Mouse (Mus musculus) small intestine, adult 2 months (tissue): Measurements from ENCODE around the gene Ifnlr1.

Experiments
- CTCF ChIP-seq: fragments of 200-500 bp; IDR thresholded peaks from 2 replicates; pipeline ENCODE4 v1.5.1; 2012; ENCODE audit warnings: low read depth, mild to moderate bottlenecking, control low read depth, inconsistent platforms, low read length, moderate library complexity, mixed read lengths; ENCODE audit not compliant: insufficient replicate concordance, insufficient read length; ENCODE audit errors: extremely low read depth
- POLR2A ChIP-seq: fragments of 200-500 bp; IDR thresholded peaks from 2 replicates; pipeline ENCODE4 v1.6.1; 2012; ENCODE audit warnings: low read depth, mild to moderate bottlenecking, control low read depth, inconsistent platforms, low read length, moderate library complexity

DNA sequence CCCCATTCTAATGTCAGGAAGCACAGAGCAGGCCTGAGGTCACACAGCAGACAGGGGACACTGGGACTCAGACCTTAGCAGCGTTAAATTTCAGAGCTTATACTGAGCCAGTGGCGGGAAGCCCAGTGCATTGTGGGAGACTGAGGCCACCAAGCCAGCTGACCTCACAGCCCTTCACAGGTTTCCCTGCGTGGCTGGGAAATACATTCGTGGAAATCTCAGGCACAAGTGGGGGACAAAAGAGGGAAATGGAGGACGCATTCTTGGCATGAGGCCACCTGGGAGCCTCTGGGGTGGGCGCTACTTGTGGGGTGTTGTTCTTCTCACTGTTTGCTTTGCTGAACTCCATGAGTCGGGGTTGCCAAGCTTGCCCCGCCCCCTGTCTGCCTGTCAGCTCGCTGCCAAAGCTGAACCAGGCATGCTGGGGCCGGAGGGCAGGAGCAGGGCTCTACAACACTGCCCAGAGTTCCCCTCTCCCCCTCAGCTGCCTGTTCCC lies 29.9 kb upstream of the Ifnlr1 start:
- TF ChIP-seq CTCF: no peak
- no peak for TF ChIP-seq POLR2A
